Mouse (Mus musculus) adipocyte (in vitro differentiated cells): ENCODE results near the gene Gp9.
"Not testable (repeated sequence)": the region's sequence is repeated elsewhere in the genome, so short reads cannot be mapped to it uniquely, and the experiment has no call there.

ENCODE experiments used
- DNase-seq: peaks from one replicate; pipeline ENCODE4 v3.0.0-alpha.2; 2016; ENCODE audit warnings: low spot score

Gene Gp9

DNA sequence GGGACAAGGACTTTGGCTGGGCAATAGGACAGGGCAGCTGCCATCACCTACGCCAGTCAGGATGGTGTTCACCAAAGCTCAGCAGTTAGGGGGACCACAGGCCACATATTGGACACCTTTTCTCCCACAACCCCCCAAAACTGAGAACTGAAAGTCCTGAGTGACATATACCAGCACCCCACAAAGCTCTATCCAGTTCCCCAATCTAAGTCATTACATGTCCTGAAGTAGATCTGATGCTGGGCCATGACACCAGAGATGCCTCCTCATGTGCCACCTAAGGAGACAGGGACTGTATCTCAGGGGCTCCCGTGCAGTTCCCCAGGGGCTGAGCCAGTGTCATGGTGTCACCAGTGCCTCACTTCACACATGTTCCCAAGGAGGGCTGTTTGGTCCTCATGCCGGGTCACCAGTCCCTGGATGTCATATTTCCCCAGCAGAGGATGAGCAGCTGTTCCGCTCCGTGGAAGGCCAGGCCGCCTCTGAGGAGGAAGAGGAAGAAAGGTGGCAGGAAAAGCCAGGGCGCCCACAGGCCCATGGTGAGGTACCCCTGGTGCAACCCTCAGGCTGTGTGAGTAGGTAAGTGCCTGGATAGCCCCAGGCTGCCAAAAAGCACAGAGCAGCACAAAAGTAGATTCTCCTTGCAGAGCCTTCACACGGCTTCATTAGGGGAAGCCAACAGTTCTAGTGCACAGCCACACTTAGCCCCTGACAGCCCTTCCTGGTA, 27.5 kb upstream of the Gp9 start:
- DNase-seq, result no peak

DNA sequence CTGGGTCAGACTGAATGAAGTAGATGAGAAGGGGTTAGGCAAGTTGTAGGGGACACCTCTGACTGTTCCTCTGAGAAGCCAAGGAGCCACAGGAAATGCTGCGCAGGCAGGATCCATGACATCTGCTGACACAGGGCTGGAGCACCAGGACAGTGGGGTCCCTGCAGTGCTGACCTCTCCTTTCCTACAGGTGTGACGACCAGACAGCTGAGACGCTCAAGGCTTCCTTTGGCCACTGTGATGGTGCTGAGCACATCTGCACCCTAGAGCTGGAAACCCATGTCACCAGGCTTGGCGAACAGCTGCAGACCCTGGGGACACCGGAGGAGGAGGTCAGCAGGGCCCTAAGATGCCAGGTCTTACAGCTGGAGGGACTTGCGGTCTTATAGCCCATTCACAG, 26.3 kb upstream of the Gp9 start:
- no peak for DNase-seq

DNA sequence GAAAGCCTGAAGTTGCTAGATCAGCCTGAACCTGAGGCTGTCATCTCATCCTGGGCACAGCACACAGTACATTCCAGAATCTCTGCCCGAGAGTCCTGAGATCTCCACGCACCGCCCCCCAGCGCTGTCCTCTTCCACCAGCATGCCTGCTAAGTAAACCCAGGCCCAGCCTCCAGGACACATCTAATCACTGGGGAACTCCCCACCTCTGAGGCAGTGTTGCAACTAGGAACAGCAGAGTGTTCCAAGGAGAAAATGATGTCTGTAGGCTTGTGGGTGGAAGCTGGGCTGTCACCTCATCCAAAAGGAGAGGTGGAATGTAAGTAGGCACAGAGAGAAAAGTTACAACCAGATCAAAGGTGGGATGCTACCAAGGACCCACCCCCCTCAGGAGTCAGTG, 22.7 kb upstream of the Gp9 start:
- DNase-seq, result no peak

- DNase-seq, result no peak
Observed at GRCm38 (mm10) chr6:87756896-87757295, 21.0 kb upstream of the Gp9 start.

DNA sequence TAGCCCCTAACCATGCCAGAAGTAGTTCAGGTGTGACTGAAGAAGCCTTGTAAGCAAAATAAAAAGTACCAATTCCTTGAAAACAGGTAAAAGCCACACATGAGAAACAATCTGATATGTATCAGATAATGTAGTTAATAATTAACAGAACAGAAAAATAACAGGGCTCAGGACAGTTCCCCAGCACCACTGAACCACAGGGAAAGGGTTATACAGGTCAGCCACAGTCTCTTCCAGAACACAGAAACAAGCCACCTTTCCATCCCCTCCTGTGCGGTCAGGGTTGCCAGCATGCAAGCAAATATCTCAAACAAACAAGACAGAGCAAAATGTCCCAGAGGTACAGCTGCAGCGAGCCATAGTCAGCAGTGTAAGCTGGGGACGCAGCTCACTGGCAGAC, 18.5 kb upstream of the Gp9 start:
- no peak for DNase-seq

DNA sequence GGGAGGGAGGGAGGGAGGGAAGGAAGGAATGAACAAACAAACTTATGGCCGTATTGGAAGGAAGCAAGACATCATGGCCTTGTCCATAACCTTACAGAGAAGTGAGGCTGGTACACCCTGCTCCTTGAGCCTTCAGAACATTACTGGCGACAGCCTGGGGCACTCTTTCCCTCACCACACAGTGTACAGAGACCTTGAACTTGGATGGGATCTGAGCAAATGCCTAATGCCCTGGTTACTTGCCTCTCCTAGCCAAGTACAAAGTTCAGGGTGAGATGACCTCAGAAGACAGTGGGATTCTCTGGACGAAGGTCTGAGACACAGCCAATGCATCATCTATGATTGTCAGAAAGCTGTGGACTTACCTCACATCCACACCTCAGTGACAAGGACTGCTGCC, 18.0 kb upstream of the Gp9 start:
- DNase-seq, result no peak

GRCm38 (mm10) chr6:87762161-87762560, 15.7 kb upstream of the Gp9 start:
- no peak for DNase-seq

DNA sequence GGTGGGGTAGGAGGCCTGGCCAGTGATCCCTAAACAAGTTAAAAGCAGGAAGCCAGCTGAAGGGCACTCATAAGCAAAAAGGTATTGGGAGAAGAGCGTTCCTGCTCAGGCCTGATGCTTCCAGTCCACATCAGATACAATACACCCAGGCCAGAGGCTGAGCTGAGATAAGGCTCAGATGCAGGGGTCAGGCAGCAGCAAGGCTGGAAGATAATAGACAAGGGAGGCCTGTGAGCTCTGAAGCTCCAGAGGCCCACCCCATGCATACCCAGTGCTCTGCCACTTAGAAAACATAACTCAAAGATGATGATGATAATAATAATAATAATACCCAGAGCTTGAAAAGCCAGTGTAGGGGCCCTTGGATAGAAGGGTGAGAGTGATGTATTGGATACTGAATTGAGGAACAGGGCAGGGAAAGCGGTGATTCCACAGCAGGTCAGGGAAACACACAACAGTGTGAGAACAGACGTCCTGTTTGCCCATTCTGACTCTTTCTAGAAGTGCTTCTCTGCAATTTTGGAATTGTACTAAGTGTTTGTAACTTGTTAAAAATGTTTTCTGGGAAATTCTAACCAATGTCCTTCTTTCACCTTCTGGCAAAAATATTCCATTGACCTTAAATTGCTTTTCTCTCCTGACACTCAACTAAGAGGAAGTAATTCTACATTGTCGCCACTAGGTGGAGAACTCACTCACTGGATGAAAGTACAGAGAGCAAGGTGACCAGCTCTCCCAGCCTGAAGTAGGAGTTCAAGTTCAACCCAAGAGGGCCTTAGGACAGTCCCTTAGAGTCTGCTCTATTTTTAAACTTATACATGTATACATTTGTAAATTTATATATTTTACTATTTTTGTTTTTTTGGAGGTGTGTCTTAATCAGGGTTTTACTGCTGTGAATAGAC, 14.2 kb upstream of the Gp9 start:
- peak; percentile 57 for DNase-seq

DNA sequence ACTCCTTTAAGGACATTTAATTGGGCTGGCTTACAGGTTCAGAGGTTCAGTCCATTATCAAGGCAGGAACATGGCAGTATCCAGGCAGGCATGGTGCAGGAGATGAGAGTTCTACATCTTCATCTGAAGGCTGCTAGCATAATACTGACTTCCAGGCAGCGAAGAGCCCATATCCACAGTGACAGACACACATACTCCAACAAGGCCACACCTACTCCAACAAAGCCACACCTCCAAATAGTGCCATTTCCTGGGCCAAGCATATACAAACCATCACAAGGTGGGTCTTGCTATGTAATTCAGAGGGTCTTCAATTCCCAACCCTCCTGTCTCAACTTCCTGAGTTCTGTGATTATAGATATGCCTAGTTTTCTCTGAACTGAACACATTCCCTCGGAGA, 13.6 kb upstream of the Gp9 start:
- not testable (repeated sequence) for DNase-seq

- DNase-seq, result peak; percentile 39
Observed at GRCm38 (mm10) chr6:87770626-87771025, 7.2 kb upstream of the Gp9 start.

DNA sequence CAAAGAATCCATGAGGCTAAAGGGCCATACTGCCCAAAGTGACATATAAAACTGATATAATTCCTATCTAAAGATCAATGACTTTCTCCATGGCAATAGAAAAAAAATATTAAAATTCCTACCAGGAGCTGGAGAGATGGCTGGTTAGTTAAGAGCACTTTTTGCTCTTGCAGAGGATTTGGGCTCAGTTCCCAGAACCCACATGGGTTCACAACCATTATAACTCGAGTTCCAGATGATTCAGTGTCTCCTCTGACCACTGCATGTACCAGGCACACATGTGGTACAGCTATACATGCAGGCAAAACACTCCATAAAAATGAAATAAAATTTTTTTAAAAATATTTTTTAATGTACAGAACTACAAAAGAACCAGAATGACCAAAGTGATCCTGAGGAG, 3.4 kb upstream of the Gp9 start:
- DNase-seq, result peak; percentile 42

DNA sequence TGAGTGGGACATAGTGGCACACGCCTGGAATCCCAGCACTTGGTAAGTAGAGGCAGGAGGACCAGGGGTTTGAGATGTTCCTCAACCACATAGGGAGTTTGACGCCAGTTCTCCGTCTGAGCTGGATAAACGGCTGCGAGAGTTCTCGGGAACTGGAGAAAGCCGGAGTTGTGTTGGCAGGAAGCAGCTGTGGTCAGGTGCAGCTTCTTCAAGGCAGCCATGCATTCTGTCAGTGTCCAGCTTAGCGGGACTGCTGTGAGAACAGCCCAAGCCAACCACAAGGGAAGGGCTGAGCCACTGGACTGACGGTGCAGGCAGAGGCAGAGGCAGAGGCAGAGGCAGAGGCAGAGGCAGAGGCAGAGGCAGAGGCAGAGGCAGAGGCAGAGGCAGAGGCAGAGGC, 3.0 kb upstream of the Gp9 start:
- DNase-seq, result no peak

GRCm38 (mm10) chr6:87775588-87776245, 2.2 kb upstream of the Gp9 start:
- no peak for DNase-seq

DNA sequence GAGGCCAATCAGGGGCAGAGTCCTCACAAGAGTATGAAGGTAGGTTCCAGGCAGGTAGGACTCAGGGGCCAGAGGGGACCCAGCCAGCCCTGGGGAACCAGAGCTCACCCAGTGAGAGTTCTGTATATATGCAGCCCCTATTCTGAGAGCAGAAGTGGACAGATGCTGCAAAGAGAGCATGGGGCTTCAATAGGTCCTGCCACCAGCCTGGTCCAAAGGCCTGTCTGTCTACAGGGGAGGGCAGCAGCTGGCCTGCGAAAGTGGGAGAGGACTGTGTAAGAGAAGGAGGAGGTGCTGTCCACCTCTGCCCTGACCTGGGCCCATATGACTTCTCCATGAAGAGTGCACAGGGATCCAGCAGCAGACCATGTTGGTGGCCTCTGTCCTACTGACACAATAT, 1.2 kb upstream of the Gp9 start:
- DNase-seq, result no peak

DNA sequence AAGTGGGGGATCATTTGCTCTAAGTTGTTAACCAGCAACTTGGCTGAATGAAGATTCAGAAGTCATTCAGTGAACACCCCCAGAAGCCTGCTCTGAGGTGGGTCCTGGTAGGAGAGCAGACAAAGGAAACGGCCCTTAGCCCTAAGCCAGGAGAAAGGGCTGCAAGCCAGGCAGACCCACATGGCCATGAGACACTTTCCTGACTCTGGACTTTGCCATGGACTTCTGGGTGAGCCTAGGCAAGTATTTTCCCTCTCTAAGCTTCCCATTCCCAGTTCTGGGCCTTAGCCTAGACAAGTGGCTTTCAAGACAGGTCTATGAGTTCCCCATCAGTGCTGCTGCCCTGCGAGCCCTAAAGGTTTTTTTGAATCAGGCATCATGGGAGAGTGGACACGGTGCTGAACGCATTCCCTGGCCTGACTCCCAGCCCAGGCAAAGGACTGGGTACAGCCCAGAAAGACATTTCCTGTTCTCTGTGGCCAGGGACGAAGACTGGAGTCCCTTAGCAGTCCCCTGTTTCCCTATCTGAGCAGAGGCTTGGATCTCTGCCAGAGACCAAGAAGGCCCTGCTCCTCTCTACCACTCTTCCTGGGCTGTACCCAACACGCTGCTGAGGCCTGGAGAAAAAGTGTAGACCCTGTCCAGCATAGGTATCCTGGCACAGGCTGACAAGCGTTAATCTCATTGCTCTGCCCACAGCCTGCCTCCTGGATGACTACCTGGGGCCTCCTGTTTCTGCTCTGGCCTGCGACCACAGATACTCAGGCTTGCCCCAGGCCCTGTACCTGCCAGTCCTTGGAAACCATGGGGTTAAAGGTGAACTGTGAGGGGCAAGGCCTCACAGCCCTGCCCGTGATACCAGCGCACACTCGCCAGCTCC, 662 bp downstream of the Gp9 start:
- peak; percentile 31 for DNase-seq

DNA sequence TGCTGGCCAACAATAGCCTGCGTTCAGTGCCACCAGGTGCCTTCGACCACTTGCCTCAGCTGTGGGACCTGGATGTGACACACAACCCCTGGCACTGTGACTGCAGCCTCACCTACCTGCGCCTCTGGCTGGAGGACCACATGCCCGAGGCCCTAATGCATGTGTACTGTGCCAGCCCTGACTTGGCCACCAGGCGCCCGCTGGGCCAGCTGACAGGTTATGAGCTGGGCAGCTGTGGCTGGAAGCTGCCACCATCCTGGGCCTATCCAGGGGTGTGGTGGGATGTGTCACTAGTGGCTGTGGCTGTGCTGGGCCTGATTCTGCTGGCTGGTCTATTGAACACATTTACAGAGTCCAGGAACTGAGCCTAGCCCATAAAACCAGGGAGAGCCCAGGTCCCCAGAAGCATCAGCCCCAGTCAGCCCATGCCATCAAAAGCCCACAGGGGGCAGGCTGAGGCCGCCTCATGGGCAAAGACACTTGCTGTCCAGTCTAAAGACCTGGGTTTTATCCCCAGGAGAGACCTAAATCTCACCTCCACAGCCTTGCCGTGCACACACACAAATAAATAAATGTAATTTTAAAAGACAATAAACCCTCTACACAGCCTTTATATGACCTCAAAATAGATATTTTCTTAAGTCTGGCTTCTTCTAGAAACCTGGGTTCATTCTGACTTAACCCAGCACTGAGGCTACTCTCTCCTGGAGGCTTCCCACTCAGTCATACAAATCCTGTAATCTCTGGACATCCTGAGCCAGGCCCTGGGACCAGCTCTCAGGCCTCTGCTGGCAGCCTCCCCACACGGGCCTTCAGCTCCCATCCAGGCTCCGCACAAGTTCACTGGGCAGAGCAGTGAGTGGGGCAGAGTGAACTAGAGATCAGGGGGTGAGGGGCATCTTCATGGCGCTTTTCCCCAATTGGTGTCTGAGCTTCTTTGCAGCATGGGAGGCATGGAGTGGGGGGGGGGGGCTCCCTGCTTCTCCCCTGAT, 1.6 kb downstream of the Gp9 start:
- DNase-seq, result no peak

- no peak for DNase-seq
Observed at GRCm38 (mm10) chr6:87780546-87781301, 2.9 kb downstream of the Gp9 start.

DNA sequence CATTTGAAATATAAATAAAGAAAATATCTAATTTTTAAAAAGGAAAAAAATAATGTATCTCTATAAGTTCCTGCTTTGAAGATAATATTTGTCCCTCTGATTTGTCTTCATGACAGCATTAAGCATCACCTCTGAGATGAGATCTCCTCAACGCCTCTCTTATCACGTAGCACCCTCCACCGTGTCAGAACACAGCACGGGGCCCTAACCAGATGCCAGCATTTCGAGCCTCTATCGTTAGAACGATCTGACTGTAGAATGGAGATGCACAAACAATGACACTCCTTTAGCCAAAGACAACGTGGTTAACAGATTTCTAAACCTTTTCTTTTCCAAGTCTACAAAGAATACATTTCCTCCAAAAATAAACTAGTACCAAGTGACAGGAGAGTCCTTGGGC, 6.2 kb downstream of the Gp9 start:
- DNase-seq, result no peak

DNA sequence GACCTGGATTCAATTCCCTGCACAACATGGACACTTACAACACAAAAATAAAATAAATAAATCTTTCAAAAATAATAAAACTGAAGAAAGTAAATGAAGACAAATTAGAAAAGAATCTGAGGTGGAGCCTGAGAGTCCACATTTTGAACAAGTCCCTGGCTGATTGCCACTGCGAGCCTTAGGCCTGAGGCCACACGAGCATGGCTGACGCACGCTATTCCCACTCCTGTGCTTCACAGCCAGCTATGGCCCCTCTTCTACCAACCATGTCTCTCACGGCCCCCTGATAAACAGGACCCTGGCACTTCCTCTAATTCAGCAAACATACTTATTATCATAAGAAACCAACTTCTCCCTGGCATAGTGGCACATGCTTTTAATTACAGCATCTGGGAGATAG, 8.7 kb downstream of the Gp9 start:
- DNase-seq, result no peak
